ENCODE assay signal across 8 mouse cellular contexts in genomic region chr3:97766459-97766858, GRCm38 (mm10).
A peak's percentile ranks its signal among the peaks of the same experiment; 100 is the strongest.
DNase-seq lines count a peak whose midpoint lies in the region; ATAC-seq and TF ChIP-seq lines count a peak whose summit lies in the region.

No protein-coding gene starts in this region.

- TF ChIP-seq POLR2A in kidney, adult 2 months (IDR thresholded peaks at IDR 0.05; ENCODE audit: low read depth, low read length) = no peak
- TF ChIP-seq POLR2A in bone marrow macrophage, adult 2 months (IDR thresholded peaks at IDR 0.05; ENCODE audit: borderline replicate concordance, low read depth, low read length) = no peak

- peak overlapping the region; percentile 71 for H3K27ac ChIP-seq in kidney, adult 2 months (ENCODE audit: insufficient read depth, low read depth, low read length)
- H3K27ac ChIP-seq in bone marrow macrophage, adult 2 months (ENCODE audit: insufficient read depth, low read depth, low read length) = no peak overlapping the region
- no peak overlapping the region for H3K27ac ChIP-seq in heart, postnatal 0 days (ENCODE audit: low read depth)
- no peak overlapping the region for H3K27ac ChIP-seq in macrophage

- peak overlapping the region; percentile 76 for H3K4me2 ChIP-seq in heart, postnatal 0 days (ENCODE audit: low read depth, low read length)

- H3K9ac ChIP-seq in heart, postnatal 0 days (replicated peaks; ENCODE audit: low read depth, low read length) = no peak overlapping the region

- 26% methylated on average over 9 of the region's 9 CpGs for WGBS in kidney, adult 2 months
- WGBS in heart, postnatal 0 days = 62% methylated on average over 9 of the region's 9 CpGs
- 82% methylated on average over 9 of the region's 9 CpGs for WGBS in macrophage (ENCODE audit: missing documents)

- H3K9me3 ChIP-seq in heart, postnatal 0 days (replicated peaks; ENCODE audit: control insufficient read depth, low read length) = no peaks in the 10 kb centered on the region

- H3K4me1 ChIP-seq in kidney, adult 2 months (ENCODE audit: control insufficient read depth, insufficient read depth, low read length) = peaks cover 7% of the 10 kb centered on the region; the same call in 1 of the 2 replicates
- H3K4me1 ChIP-seq in bone marrow macrophage, adult 2 months (ENCODE audit: control insufficient read depth, insufficient read depth, low read length) = peaks cover 30% of the 10 kb centered on the region
- H3K4me1 ChIP-seq in heart, postnatal 0 days (ENCODE audit: control insufficient read depth, insufficient read depth) = peaks cover 2% of the 10 kb centered on the region; the same call in 1 of the 2 replicates

- H3K4me3 ChIP-seq in kidney, adult 2 months (ENCODE audit: insufficient read depth, low read depth, low read length) = peak overlapping the region; percentile 93
- H3K4me3 ChIP-seq in bone marrow macrophage, adult 2 months (ENCODE audit: insufficient read depth, low read length) = peak overlapping the region; percentile 70
- peak overlapping the region; percentile 67 for H3K4me3 ChIP-seq in heart, postnatal 0 days (ENCODE audit: low read depth, low read length)
- peak overlapping the region; percentile 73 for H3K4me3 ChIP-seq in macrophage (ENCODE audit: inconsistent target)

- peaks cover 3% of the 10 kb centered on the region; the same call in 1 of the 2 replicates for H3K36me3 ChIP-seq in kidney, adult 2 months (ENCODE audit: control insufficient read depth, insufficient read depth, low read length)
- H3K36me3 ChIP-seq in heart, postnatal 0 days (replicated peaks; ENCODE audit: control insufficient read depth, insufficient read depth, low read length) = peaks cover 35% of the 10 kb centered on the region
- H3K36me3 ChIP-seq in macrophage (ENCODE audit: inconsistent target) = no peaks in the 10 kb centered on the region

- no peak for TF ChIP-seq CTCF in kidney, adult 2 months (conservative IDR thresholded peaks at IDR 0.05; ENCODE audit: insufficient read depth, insufficient read length, low read depth, low read length)
- no peak for TF ChIP-seq CTCF in bone marrow macrophage, adult 2 months (IDR thresholded peaks at IDR 0.05; ENCODE audit: low read depth, low read length)
- no peak for TF ChIP-seq CTCF in heart, postnatal 0 days (IDR thresholded peaks at IDR 0.05; ENCODE audit: low read depth)

- peaks cover 7% of the 10 kb centered on the region; the same call in 1 of the 2 replicates for H3K79me2 ChIP-seq in macrophage (ENCODE audit: inconsistent target)

- no peak for ATAC-seq in heart, postnatal 0 days (ENCODE audit: insufficient read depth, low read depth)

- no peaks in the 10 kb centered on the region for H3K27me3 ChIP-seq in kidney, adult 2 months (replicated peaks; ENCODE audit: control insufficient read depth, insufficient read depth, low read length)
- H3K27me3 ChIP-seq in heart, postnatal 0 days (ENCODE audit: control insufficient read depth, insufficient read depth, low read length) = no peaks in the 10 kb centered on the region

- DNase-seq in kidney, adult 2 months = peak; percentile 37
- DNase-seq in kidney, adult 11 months = no peak
- DNase-seq in heart, postnatal 0 days (ENCODE audit: low spot score) = no peak
- DNase-seq in right cerebral cortex, postnatal 14 days = no peak
- no peak for DNase-seq in frontal cortex, postnatal 14 days (ENCODE audit: low spot score in 2 of 2)
- DNase-seq in layer of hippocampus, postnatal 25 days (ENCODE audit: extremely low spot score in 1 of 2, low spot score in 1 of 2) = no peak

- TF ChIP-seq EP300 in heart, postnatal 0 days (IDR thresholded peaks at IDR 0.05; ENCODE audit: low read depth) = no peak
